Mouse (Mus musculus): ENCODE data around the gene Kcnj6. TPM values are rescaled to one million over a fixed set of nuclear protein-coding genes. Genes with fewer than 3 reads are reported as not detected.

The Kcnj6 gene
- polyA plus RNA-seq, 1 experiment from 2014 or later: not detected

- TF ChIP-seq CTCF (IDR thresholded peaks at IDR 0.05) (no peak), EP300 (IDR thresholded peaks at IDR 0.05) (no peak)
- no peaks in the 10 kb centered on the region for H3K27me3 ChIP-seq (replicated peaks; ENCODE audit: insufficient read depth, low read length)
- no peak overlapping the region for H3K27ac ChIP-seq (ENCODE audit: low read length)
- WGBS: 27% methylated on average over 14 of the region's 14 CpGs
- no peak overlapping the region for H3K4me3 ChIP-seq (ENCODE audit: low read depth, low read length)
- no peak overlapping the region for H3K4me2 ChIP-seq (replicated peaks; ENCODE audit: low read depth, low read length)
- no peaks in the 10 kb centered on the region for H3K4me1 ChIP-seq (ENCODE audit: insufficient read depth, low read depth, low read length)
- ATAC-seq (no peak; the same call in 1 of the 2 replicates), DNase-seq (ENCODE audit: low spot score) (peak; percentile 19)
- no peak overlapping the region for H3K9ac ChIP-seq (replicated peaks; ENCODE audit: low read depth)
- H3K9me3 ChIP-seq (ENCODE audit: low read length): no peaks in the 10 kb centered on the region
- H3K36me3 ChIP-seq (ENCODE audit: insufficient read depth, low read length): no peaks in the 10 kb centered on the region
These were observed 131.1 kb downstream of the Kcnj6 start for GRCm38 (mm10) chr16:94866300-94866956.

GRCm38 (mm10) chr16:94865796-94866195 is 131.7 kb downstream of the Kcnj6 start:
- 72% methylated on average over 1 of the region's 1 CpGs for WGBS
- Histone ChIP-seq H3K9ac (replicated peaks; ENCODE audit: low read depth) (no peak overlapping the region), H3K27ac (ENCODE audit: low read length) (no peak overlapping the region), H3K27me3 (replicated peaks; ENCODE audit: insufficient read depth, low read length) (no peaks in the 10 kb centered on the region), H3K36me3 (ENCODE audit: insufficient read depth, low read length) (no peaks in the 10 kb centered on the region), H3K9me3 (ENCODE audit: low read length) (no peaks in the 10 kb centered on the region), H3K4me1 (ENCODE audit: insufficient read depth, low read depth, low read length) (no peaks in the 10 kb centered on the region), H3K4me3 (ENCODE audit: low read depth, low read length) (no peak overlapping the region), H3K4me2 (replicated peaks; ENCODE audit: low read depth, low read length) (no peak overlapping the region)
- no peak for DNase-seq (ENCODE audit: low spot score)
- no peak for ATAC-seq
- TF ChIP-seq CTCF (IDR thresholded peaks at IDR 0.05) (0 out of 2 replicates have a peak, but pooled peaks have one; percentile 2), EP300 (IDR thresholded peaks at IDR 0.05) (no peak)

GRCm38 (mm10) chr16:94865101-94865500 is 132.4 kb downstream of the Kcnj6 start:
- Histone ChIP-seq H3K9ac (replicated peaks; ENCODE audit: low read depth) (no peak overlapping the region), H3K4me3 (ENCODE audit: low read depth, low read length) (no peak overlapping the region), H3K4me2 (replicated peaks; ENCODE audit: low read depth, low read length) (no peak overlapping the region), H3K27me3 (replicated peaks; ENCODE audit: insufficient read depth, low read length) (no peaks in the 10 kb centered on the region), H3K4me1 (ENCODE audit: insufficient read depth, low read depth, low read length) (no peaks in the 10 kb centered on the region), H3K27ac (ENCODE audit: low read length) (no peak overlapping the region), H3K36me3 (ENCODE audit: insufficient read depth, low read length) (no peaks in the 10 kb centered on the region), H3K9me3 (ENCODE audit: low read length) (no peaks in the 10 kb centered on the region)
- DNase-seq (ENCODE audit: low spot score): no peak
- TF ChIP-seq EP300 (IDR thresholded peaks at IDR 0.05): no peak
- ATAC-seq: no peak
- 88% methylated on average over 7 of the region's 7 CpGs for WGBS

- Histone ChIP-seq H3K4me3 (ENCODE audit: low read depth, low read length) (no peak overlapping the region), H3K9ac (replicated peaks; ENCODE audit: low read depth) (no peak overlapping the region), H3K4me2 (replicated peaks; ENCODE audit: low read depth, low read length) (no peak overlapping the region), H3K27ac (ENCODE audit: low read length) (no peak overlapping the region), H3K27me3 (replicated peaks; ENCODE audit: insufficient read depth, low read length) (no peaks in the 10 kb centered on the region), H3K9me3 (ENCODE audit: low read length) (no peaks in the 10 kb centered on the region), H3K4me1 (ENCODE audit: insufficient read depth, low read depth, low read length) (no peaks in the 10 kb centered on the region), H3K36me3 (ENCODE audit: insufficient read depth, low read length) (no peaks in the 10 kb centered on the region)
- WGBS: 83% methylated on average over 5 of the region's 5 CpGs
- no peak for TF ChIP-seq CTCF (IDR thresholded peaks at IDR 0.05)
- no peak for TF ChIP-seq EP300 (IDR thresholded peaks at IDR 0.05)
- ATAC-seq (no peak), DNase-seq (ENCODE audit: low spot score) (no peak)
These were observed 134.0 kb downstream of the Kcnj6 start for GRCm38 (mm10) chr16:94863475-94863874.

- Histone ChIP-seq H3K27ac (ENCODE audit: low read length) (no peak overlapping the region), H3K27me3 (replicated peaks; ENCODE audit: insufficient read depth, low read length) (no peaks in the 10 kb centered on the region), H3K4me3 (ENCODE audit: low read depth, low read length) (no peak overlapping the region), H3K9ac (replicated peaks; ENCODE audit: low read depth) (no peak overlapping the region), H3K4me1 (ENCODE audit: insufficient read depth, low read depth, low read length) (no peaks in the 10 kb centered on the region), H3K4me2 (replicated peaks; ENCODE audit: low read depth, low read length) (no peak overlapping the region), H3K36me3 (ENCODE audit: insufficient read depth, low read length) (no peaks in the 10 kb centered on the region), H3K9me3 (ENCODE audit: low read length) (no peaks in the 10 kb centered on the region)
- WGBS: 84% methylated on average over 5 of the region's 5 CpGs
- ATAC-seq (no peak), DNase-seq (ENCODE audit: low spot score) (no peak)
- TF ChIP-seq CTCF (IDR thresholded peaks at IDR 0.05) (no peak), EP300 (IDR thresholded peaks at IDR 0.05) (no peak)
These were observed 141.5 kb downstream of the Kcnj6 start for GRCm38 (mm10) chr16:94855990-94856389.

GRCm38 (mm10) chr16:94852407-94853160 is 144.9 kb downstream of the Kcnj6 start:
- no peaks in the 10 kb centered on the region for H3K27me3 ChIP-seq (replicated peaks; ENCODE audit: insufficient read depth, low read length)
- H3K9ac ChIP-seq (replicated peaks; ENCODE audit: low read depth): no peak overlapping the region
- no peak for TF ChIP-seq CTCF (IDR thresholded peaks at IDR 0.05)
- TF ChIP-seq EP300 (IDR thresholded peaks at IDR 0.05): no peak
- WGBS: 61% methylated on average over 19 of the region's 19 CpGs
- H3K4me3 ChIP-seq (ENCODE audit: low read depth, low read length): no peak overlapping the region
- ATAC-seq (no peak), DNase-seq (ENCODE audit: low spot score) (no peak)
- no peak overlapping the region for H3K27ac ChIP-seq (ENCODE audit: low read length)
- no peak overlapping the region for H3K4me2 ChIP-seq (replicated peaks; ENCODE audit: low read depth, low read length)
- no peaks in the 10 kb centered on the region for H3K4me1 ChIP-seq (ENCODE audit: insufficient read depth, low read depth, low read length)
- H3K9me3 ChIP-seq (ENCODE audit: low read length): no peaks in the 10 kb centered on the region
- no peaks in the 10 kb centered on the region for H3K36me3 ChIP-seq (ENCODE audit: insufficient read depth, low read length)
